Mouse (Mus musculus): ENCODE data around the gene Ccnt1. TPM values are rescaled to one million over a fixed set of nuclear protein-coding genes. Genes with fewer than 3 reads are reported as not detected.

The Ccnt1 gene
- total RNA-seq, 2 experiments from 2014 or later = 45.5 to 45.9 TPM

Small RNAs within 50 kb of the gene (microRNA-seq; reads per million reads assigned to microRNA genes)
- 3.0 to 15.6 reads per million in 2 experiments for gene Mir1291

Other genes starting within 250 kb of the Ccnt1 start
- gene Olfr284, start 229.9 kb downstream of the Ccnt1 start, total RNA-seq (2021) = not detected
- not detected for gene Olfr283, start 190.0 kb downstream of the Ccnt1 start, total RNA-seq (2021)
- not detected for gene Olfr282, start 139.7 kb downstream of the Ccnt1 start, total RNA-seq (2021)
- gene Olfr281, start 118.3 kb downstream of the Ccnt1 start, total RNA-seq (2021) = not detected
- gene OR5BS1P, start 101.0 kb downstream of the Ccnt1 start, total RNA-seq (2021) = not detected
- not detected for gene Lalba, start 88.2 kb downstream of the Ccnt1 start, total RNA-seq (2021)
- not detected for gene Olfr279, start 78.5 kb downstream of the Ccnt1 start, total RNA-seq (2021)
- 10 to 100 TPM; 58.1 to 62.6 TPM for gene Kansl2, start 36.7 kb downstream of the Ccnt1 start, total RNA-seq (2021)
- not detected for gene 4930415O20Rik, start 81 bp upstream of the Ccnt1 start, total RNA-seq (2021)
- gene Adcy6, start 39.2 kb upstream of the Ccnt1 start, total RNA-seq (2021) = 10 to 100 TPM; 51.7 to 53.7 TPM
- gene Cacnb3, start 59.9 kb upstream of the Ccnt1 start, total RNA-seq (2021) = 100 to 1,000 TPM; 277 to 286 TPM
- 10 to 100 TPM; 69.4 to 75.8 TPM for gene Ddx23, start 92.0 kb upstream of the Ccnt1 start, total RNA-seq (2021)
- 10 to 100 TPM; 31.8 to 36.8 TPM for gene Rnd1, start 106.5 kb upstream of the Ccnt1 start, total RNA-seq (2021)
- gene Ccdc65, start 137.3 kb upstream of the Ccnt1 start, total RNA-seq (2021) = 10 to 100 TPM in 1 of 2 experiments, 1 to 10 TPM in 1; 9.8 to 11.4 TPM
- gene Fkbp11, start 157.3 kb upstream of the Ccnt1 start, total RNA-seq (2021) = 1 to 10 TPM; 1.4 to 2.3 TPM
- 100 to 1,000 TPM; 767 to 776 TPM for gene Arf3, start 192.3 kb upstream of the Ccnt1 start, total RNA-seq (2021)
- gene Wnt10b, start 207.2 kb upstream of the Ccnt1 start, total RNA-seq (2021) = under 1 TPM; 0.37 to 0.62 TPM
- not detected for gene Wnt1, start 218.9 kb upstream of the Ccnt1 start, total RNA-seq (2021)
- gene Ddn, start 238.6 kb upstream of the Ccnt1 start, total RNA-seq (2021) = 100 to 1,000 TPM; 829 to 842 TPM

Measured in left cerebral cortex, postnatal 25 days (tissue).